Mouse (Mus musculus): ENCODE results near the gene Elmsan1. TPM values are rescaled to one million over a fixed set of nuclear protein-coding genes. Genes with fewer than 3 reads are reported as not detected.

The Elmsan1 gene
- polyA plus RNA-seq, 1 experiment from 2014 or later = 2.8 TPM

GRCm38 (mm10) chr12:84210288-84210687 lies 8.4 kb downstream of the Elmsan1 start:
- no peak for ATAC-seq
- no peak overlapping the region for H3K4me2 ChIP-seq (ENCODE audit: low read depth, low read length)
- no peak for TF ChIP-seq EP300 (IDR thresholded peaks at IDR 0.05; ENCODE audit: low read depth)
- no peak for TF ChIP-seq CTCF (IDR thresholded peaks at IDR 0.05; ENCODE audit: low read depth)
- H3K27ac ChIP-seq (ENCODE audit: low read depth) = no peak overlapping the region
- no peak overlapping the region for H3K9ac ChIP-seq (replicated peaks)
- WGBS (ENCODE audit: insufficient replicate concordance) = 87% methylated on average over 11 of the region's 11 CpGs
- no peak for DNase-seq
- peaks cover 20% of the 10 kb centered on the region for H3K36me3 ChIP-seq (replicated peaks; ENCODE audit: insufficient read depth, low read length)
- no peaks in the 10 kb centered on the region for H3K9me3 ChIP-seq (ENCODE audit: low read length)
- H3K27me3 ChIP-seq (ENCODE audit: insufficient read depth, low read length) = no peaks in the 10 kb centered on the region
- no peak overlapping the region for H3K4me3 ChIP-seq (ENCODE audit: low read depth, low read length)
- peaks cover 62% of the 10 kb centered on the region for H3K4me1 ChIP-seq (ENCODE audit: insufficient read depth)

DNA sequence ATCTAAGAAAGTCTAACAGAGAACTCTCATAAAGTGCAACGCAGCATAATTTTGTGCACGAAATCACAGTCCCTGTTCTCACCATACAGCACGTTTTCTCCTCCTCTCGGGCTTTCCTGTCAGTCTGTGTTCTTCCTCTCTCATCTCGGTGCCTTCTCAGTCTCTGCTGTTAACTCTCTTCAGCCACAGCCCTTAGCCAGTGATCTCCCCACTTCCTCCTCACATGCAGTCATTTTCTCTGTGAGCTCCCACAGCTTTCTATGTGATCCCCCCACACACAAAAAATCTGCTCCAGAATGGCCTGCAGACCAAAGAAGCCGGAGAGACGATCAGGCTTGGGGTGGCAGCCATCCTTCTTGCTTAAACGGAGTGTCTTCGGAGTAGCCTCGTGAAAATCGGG lies 9.6 kb downstream of the Elmsan1 start:
- Histone ChIP-seq H3K9ac (replicated peaks) (no peak overlapping the region), H3K27ac (ENCODE audit: low read depth) (no peak overlapping the region), H3K4me2 (ENCODE audit: low read depth, low read length) (no peak overlapping the region), H3K36me3 (replicated peaks; ENCODE audit: insufficient read depth, low read length) (peaks cover 12% of the 10 kb centered on the region), H3K4me3 (ENCODE audit: low read depth, low read length) (no peak overlapping the region), H3K9me3 (ENCODE audit: low read length) (no peaks in the 10 kb centered on the region), H3K4me1 (ENCODE audit: insufficient read depth) (peaks cover 64% of the 10 kb centered on the region), H3K27me3 (ENCODE audit: insufficient read depth, low read length) (no peaks in the 10 kb centered on the region)
- TF ChIP-seq CTCF (IDR thresholded peaks at IDR 0.05; ENCODE audit: low read depth) (no peak), EP300 (IDR thresholded peaks at IDR 0.05; ENCODE audit: low read depth) (no peak)
- WGBS (ENCODE audit: insufficient replicate concordance) = 58% methylated on average over 11 of the region's 11 CpGs
- ATAC-seq (no peak), DNase-seq (no peak)

- Histone ChIP-seq H3K4me1 (ENCODE audit: insufficient read depth) (peaks cover 75% of the 10 kb centered on the region), H3K36me3 (replicated peaks; ENCODE audit: insufficient read depth, low read length) (peaks cover 7% of the 10 kb centered on the region; the same call in 1 of the 2 replicates), H3K4me2 (ENCODE audit: low read depth, low read length) (peak overlapping the region; percentile 62), H3K27me3 (ENCODE audit: insufficient read depth, low read length) (no peaks in the 10 kb centered on the region), H3K9ac (replicated peaks) (peak overlapping the region; percentile 68; the same call in 1 of the 2 replicates), H3K4me3 (ENCODE audit: low read depth, low read length) (peak overlapping the region; percentile 4; the same call in 1 of the 2 replicates), H3K27ac (ENCODE audit: low read depth) (peak overlapping the region; percentile 98), H3K9me3 (ENCODE audit: low read length) (no peaks in the 10 kb centered on the region)
- WGBS (ENCODE audit: insufficient replicate concordance) = 64% methylated on average over 18 of the region's 18 CpGs
- TF ChIP-seq EP300 (IDR thresholded peaks at IDR 0.05; ENCODE audit: low read depth) (no peak), CTCF (IDR thresholded peaks at IDR 0.05; ENCODE audit: low read depth) (no peak)
- DNase-seq (no peak), ATAC-seq (no peak)
Observed at GRCm38 (mm10) chr12:84207209-84207817, 11.4 kb downstream of the Elmsan1 start.

DNA sequence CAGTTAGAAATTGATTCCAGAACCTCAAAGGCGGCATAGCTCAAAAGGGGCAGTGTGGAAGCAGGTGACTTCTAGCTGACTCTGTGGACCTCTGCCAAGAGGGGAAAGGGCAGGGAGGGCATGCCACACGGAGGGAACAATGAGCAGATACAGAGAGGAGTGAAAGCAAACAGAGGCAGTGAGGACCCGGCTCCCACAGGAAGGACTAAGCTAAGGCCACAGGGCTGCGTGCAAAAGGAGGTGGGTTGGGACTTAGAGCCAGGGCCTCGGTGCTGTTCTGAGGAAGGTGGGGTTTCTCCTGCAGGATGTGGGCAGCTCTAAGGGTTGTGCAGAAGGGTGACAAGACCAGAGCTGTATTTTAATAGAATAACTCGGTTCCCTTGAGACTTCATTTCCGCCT lies 12.2 kb downstream of the Elmsan1 start:
- H3K9ac ChIP-seq (replicated peaks) = peak overlapping the region; percentile 68
- H3K4me3 ChIP-seq (ENCODE audit: low read depth, low read length) = peak overlapping the region; percentile 19; the same call in 1 of the 2 replicates
- 18% methylated on average over 7 of the region's 7 CpGs for WGBS (ENCODE audit: insufficient replicate concordance)
- peaks cover 79% of the 10 kb centered on the region for H3K4me1 ChIP-seq (ENCODE audit: insufficient read depth)
- DNase-seq = peak; percentile 75
- no peaks in the 10 kb centered on the region for H3K9me3 ChIP-seq (ENCODE audit: low read length)
- peaks cover 4% of the 10 kb centered on the region; the same call in 1 of the 2 replicates for H3K36me3 ChIP-seq (replicated peaks; ENCODE audit: insufficient read depth, low read length)
- no peaks in the 10 kb centered on the region for H3K27me3 ChIP-seq (ENCODE audit: insufficient read depth, low read length)
- peak overlapping the region; percentile 98 for H3K27ac ChIP-seq (ENCODE audit: low read depth)
- peak overlapping the region; percentile 62 for H3K4me2 ChIP-seq (ENCODE audit: low read depth, low read length)
- no peak for TF ChIP-seq CTCF (IDR thresholded peaks at IDR 0.05; ENCODE audit: low read depth)
- ATAC-seq = peak; percentile 9; the same call in 1 of the 2 replicates

DNA sequence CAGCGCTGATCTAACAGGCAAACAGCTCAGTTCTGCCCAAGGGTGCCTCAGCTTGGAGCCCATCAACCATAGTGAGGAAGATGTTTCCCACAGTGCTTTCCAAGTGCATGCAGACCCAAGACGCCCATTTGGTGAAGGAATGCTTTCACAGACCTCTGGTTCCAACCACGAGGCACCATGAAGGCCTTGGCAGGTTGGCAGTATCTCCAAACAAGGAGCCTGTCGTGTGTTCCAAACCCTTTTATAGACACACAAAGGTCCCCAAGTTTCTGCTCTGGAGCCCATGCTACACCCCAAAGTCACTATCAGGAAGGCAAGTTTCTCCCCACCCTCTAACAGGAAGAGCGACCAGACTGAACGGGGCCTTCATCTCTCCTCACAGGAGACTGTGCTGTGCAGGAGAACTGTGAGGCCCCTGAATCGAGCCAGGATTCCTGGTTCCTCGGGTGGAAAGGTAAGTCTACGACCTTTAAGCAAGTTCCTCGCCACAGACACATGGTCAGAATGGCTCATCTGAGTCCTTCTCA lies 13.0 kb downstream of the Elmsan1 start:
- no peak for ATAC-seq
- Histone ChIP-seq H3K4me1 (ENCODE audit: insufficient read depth) (peaks cover 85% of the 10 kb centered on the region), H3K9me3 (ENCODE audit: low read length) (no peaks in the 10 kb centered on the region), H3K4me2 (ENCODE audit: low read depth, low read length) (peak overlapping the region; percentile 62), H3K36me3 (replicated peaks; ENCODE audit: insufficient read depth, low read length) (peaks cover 4% of the 10 kb centered on the region; the same call in 1 of the 2 replicates), H3K27me3 (ENCODE audit: insufficient read depth, low read length) (no peaks in the 10 kb centered on the region), H3K9ac (replicated peaks) (peak overlapping the region; percentile 68), H3K4me3 (ENCODE audit: low read depth, low read length) (no peak overlapping the region), H3K27ac (ENCODE audit: low read depth) (peak overlapping the region; percentile 98)
- no peak for DNase-seq
- TF ChIP-seq CTCF (IDR thresholded peaks at IDR 0.05; ENCODE audit: low read depth) (no peak), EP300 (IDR thresholded peaks at IDR 0.05; ENCODE audit: low read depth) (no peak)
- WGBS (ENCODE audit: insufficient replicate concordance) = 40% methylated on average over 10 of the region's 10 CpGs

GRCm38 (mm10) chr12:84204662-84205061 lies 14.0 kb downstream of the Elmsan1 start:
- 58% methylated on average over 8 of the region's 8 CpGs for WGBS (ENCODE audit: insufficient replicate concordance)
- ATAC-seq = peak; percentile 84
- no peaks in the 10 kb centered on the region; the same call in 1 of the 2 replicates for H3K36me3 ChIP-seq (replicated peaks; ENCODE audit: insufficient read depth, low read length)
- peak; percentile 69 for DNase-seq
- peak overlapping the region; percentile 14; the same call in 1 of the 2 replicates for H3K4me3 ChIP-seq (ENCODE audit: low read depth, low read length)
- peak overlapping the region; percentile 98 for H3K27ac ChIP-seq (ENCODE audit: low read depth)
- H3K9ac ChIP-seq (replicated peaks) = no peak overlapping the region; the same call in 1 of the 2 replicates
- peak overlapping the region; percentile 62 for H3K4me2 ChIP-seq (ENCODE audit: low read depth, low read length)
- no peaks in the 10 kb centered on the region for H3K9me3 ChIP-seq (ENCODE audit: low read length)
- TF ChIP-seq CTCF (IDR thresholded peaks at IDR 0.05; ENCODE audit: low read depth) = no peak
- TF ChIP-seq EP300 (IDR thresholded peaks at IDR 0.05; ENCODE audit: low read depth) = peak; percentile 91
- H3K4me1 ChIP-seq (ENCODE audit: insufficient read depth) = peaks cover 94% of the 10 kb centered on the region
- H3K27me3 ChIP-seq (ENCODE audit: insufficient read depth, low read length) = no peaks in the 10 kb centered on the region
